Mouse (Mus musculus) stomach, postnatal 0 days (tissue): ENCODE results near the gene Ttc13. TPM values are rescaled to one million over a fixed set of nuclear protein-coding genes. Genes with fewer than 3 reads are reported as not detected.
A peak's percentile ranks its signal among the peaks of the same experiment; 100 is the strongest.

Source experiments
- ATAC-seq: fragments of 200-750 bp; cut with Nextera tagmentation; 2 replicates; pipeline ENCODE4 v1.8.0; 2017; ENCODE audit not compliant: low FRiP score, low TSS enrichment
- DNase-seq: peaks from one replicate; pipeline ENCODE4 v3.0.0-alpha.2; 2016; ENCODE audit warnings: low spot score
- H3K27ac ChIP-seq: fragments of 300-500 bp; sonication (generic); replicated peaks from 2 replicates; pipeline ENCODE4 v1.5.1; 2014; ENCODE audit warnings: mild to moderate bottlenecking, control low read depth
- H3K27me3 ChIP-seq: fragments of 300-500 bp; sonication (generic); 2 replicates; pipeline ENCODE4 v1.6.1; 2014; ENCODE audit warnings: low read length; ENCODE audit not compliant: control insufficient read depth, insufficient read depth
- H3K36me3 ChIP-seq: fragments of 300-500 bp; sonication (generic); 2 replicates; pipeline ENCODE4 v1.6.1; 2014; ENCODE audit warnings: low read length, mixed read lengths; ENCODE audit not compliant: control insufficient read depth, insufficient read depth
- H3K4me1 ChIP-seq: fragments of 300-500 bp; sonication (generic); replicated peaks from 2 replicates; pipeline ENCODE4 v1.6.1; 2014; ENCODE audit warnings: antibody characterized with exemption; ENCODE audit not compliant: control insufficient read depth, insufficient read depth
- H3K4me2 ChIP-seq: fragments of 300-500 bp; sonication (generic); replicated peaks from 2 replicates; pipeline ENCODE4 v1.6.1; 2014; ENCODE audit warnings: low read depth, mild to moderate bottlenecking, control low read depth, moderate library complexity
- H3K4me3 ChIP-seq: fragments of 300-500 bp; sonication (generic); 2 replicates; pipeline ENCODE4 v1.5.1; 2014; ENCODE audit warnings: low read depth, low read length, control low read depth
- H3K9ac ChIP-seq: fragments of 300-500 bp; sonication (generic); 2 replicates; pipeline ENCODE4 v1.6.1; 2014; ENCODE audit warnings: mild to moderate bottlenecking, low read length, control low read depth, mixed read lengths
- H3K9me3 ChIP-seq: fragments of 300-500 bp; sonication (generic); 2 replicates; pipeline ENCODE4 v1.6.1; 2016; ENCODE audit warnings: low read length; ENCODE audit not compliant: control insufficient read depth
- CTCF ChIP-seq: IDR thresholded peaks from 2 replicates; pipeline ENCODE4 v1.5.1; 2016; ENCODE audit warnings: antibody characterized with exemption, low read depth, mild to moderate bottlenecking, moderate library complexity
- EP300 ChIP-seq: optimal IDR thresholded peaks from 2 replicates; pipeline ENCODE3; 2016; ENCODE audit warnings: antibody characterized with exemption
- WGBS: fragments of 180-500 bp; shearing (Covaris S2); extraction: QIAGEN DNeasy Blood & Tissue Kit; methylation state at CpG from one replicate; pipeline ENCODE4 v1.1.7; 2014; 5-methylcytosine and 5-hydroxymethylcytosine counted together
- polyA plus RNA-seq: library from polyadenylated mRNA; unstranded; fragments of >200 nt; fragmentation: Nextera tagmentation; extraction: Ambion mirVana; gene quantifications from 2 replicates; pipeline ENCODE4 v1.2.1, GENCODE M21; 2015

Ttc13 gene
- polyA plus RNA-seq, 1 experiment from 2014 or later = 18.7 TPM

DNA sequence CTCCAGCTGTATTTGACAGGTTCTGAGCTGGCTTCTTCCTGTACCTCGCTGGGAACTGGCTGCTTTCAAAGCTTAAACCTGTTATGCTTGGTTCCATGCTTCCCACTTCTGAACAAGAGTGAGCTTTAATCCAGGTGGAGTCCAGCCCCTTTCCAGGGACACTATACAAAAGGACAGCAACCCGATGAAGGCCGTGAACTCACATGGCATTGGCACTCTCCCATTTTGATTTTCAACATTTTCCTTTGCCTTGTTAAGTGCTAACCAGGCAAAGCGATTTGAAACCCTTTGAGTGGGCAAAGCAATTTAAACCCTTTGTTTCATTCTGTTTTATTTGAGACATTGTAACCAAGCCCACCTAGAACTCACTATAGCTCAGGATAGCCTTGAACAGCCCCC lies 33.0 kb upstream of the Ttc13 start:
- Histone ChIP-seq H3K27ac (no peak overlapping the region), H3K4me1 (0 out of 2 replicates have a peak, but pooled peaks cover 2% of the 10 kb centered on the region), H3K27me3 (no peaks in the 10 kb centered on the region), H3K36me3 (no peaks in the 10 kb centered on the region), H3K4me3 (no peak overlapping the region), H3K9ac (no peak overlapping the region), H3K9me3 (no peaks in the 10 kb centered on the region), H3K4me2 (no peak overlapping the region)
- TF ChIP-seq EP300 = no peak
- TF ChIP-seq CTCF = no peak
- no peak for DNase-seq
- no peak for ATAC-seq
- WGBS = 25% methylated on average over 4 of the region's 4 CpGs

DNA sequence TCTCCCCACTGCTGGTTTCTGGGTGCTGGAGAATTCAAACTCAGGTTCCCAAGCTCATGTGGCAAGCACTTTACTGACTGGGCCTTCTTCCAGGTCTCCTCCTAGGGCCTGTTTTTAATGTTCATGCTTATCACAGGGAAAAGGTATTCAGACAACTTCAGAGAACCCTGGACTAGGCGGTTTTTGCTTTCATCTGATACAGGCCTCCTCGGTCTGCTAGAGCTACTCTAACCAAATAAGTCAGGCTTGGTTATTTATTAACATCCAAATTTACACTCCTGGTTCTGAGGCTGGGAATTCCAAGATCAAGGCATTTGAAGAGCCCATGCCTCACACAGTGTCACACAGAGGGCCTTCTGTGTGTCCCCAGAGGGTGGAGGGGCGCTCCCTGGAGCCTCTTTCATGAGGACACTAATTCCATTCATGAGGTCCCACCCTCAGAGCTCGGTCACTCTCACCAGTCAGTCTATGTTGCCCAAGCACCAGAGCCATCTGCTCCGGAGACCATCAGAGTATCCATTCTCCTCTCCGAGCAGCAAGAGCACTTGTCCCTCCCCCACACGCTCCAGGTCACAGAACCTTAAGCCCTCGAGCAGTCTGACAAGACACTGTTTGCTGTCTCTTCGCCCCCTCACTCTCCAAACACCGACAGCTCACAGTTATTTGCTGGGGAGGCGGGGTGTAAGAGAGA lies 32.5 kb upstream of the Ttc13 start:
- no peak overlapping the region for H3K27ac ChIP-seq
- 0 out of 2 replicates have a peak, but pooled peaks cover 2% of the 10 kb centered on the region for H3K4me1 ChIP-seq
- no peaks in the 10 kb centered on the region for H3K9me3 ChIP-seq
- 18% methylated on average over 11 of the region's 11 CpGs for WGBS
- H3K9ac ChIP-seq = no peak overlapping the region
- TF ChIP-seq CTCF (no peak), EP300 (no peak)
- H3K36me3 ChIP-seq = no peaks in the 10 kb centered on the region
- no peaks in the 10 kb centered on the region for H3K27me3 ChIP-seq
- ATAC-seq = peak; percentile 22; the same call in 1 of the 2 replicates
- no peak overlapping the region for H3K4me3 ChIP-seq
- no peak for DNase-seq
- no peak overlapping the region for H3K4me2 ChIP-seq

DNA sequence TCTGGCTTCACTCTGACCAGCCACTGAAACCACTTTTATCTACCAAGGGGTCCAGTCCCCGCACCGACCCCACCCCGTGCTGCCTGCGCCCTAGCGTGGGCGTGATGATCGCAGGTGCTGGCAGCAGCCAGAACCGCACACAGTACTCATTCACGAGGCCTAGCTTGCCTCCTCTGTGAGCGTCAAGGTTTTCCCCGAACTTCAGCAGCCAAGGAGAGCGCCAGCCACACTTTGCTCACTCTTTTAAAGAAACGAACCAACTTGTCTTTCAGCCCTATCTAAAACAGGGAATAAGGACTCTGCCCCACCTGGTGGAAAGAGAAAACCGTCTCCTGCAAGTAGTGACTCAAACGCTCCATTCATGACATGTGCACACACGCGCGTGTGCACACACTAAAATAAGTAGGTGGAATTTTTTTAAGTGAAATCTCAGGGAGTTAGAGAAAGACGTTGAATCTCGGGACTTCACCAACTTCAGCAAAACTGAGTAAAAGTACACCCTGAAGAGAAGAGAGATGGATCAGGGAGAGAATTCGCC lies 30.6 kb upstream of the Ttc13 start:
- no peak for ATAC-seq
- 43% methylated on average over 21 of the region's 21 CpGs for WGBS
- TF ChIP-seq CTCF = peak; percentile 39; the same call in 1 of the 2 replicates
- no peak for TF ChIP-seq EP300
- Histone ChIP-seq H3K27ac (peak overlapping the region; percentile 40; the same call in 1 of the 2 replicates), H3K9ac (no peak overlapping the region), H3K4me3 (peak overlapping the region; percentile 58; the same call in 1 of the 2 replicates), H3K4me2 (peak overlapping the region; percentile 95; the same call in 1 of the 2 replicates), H3K36me3 (no peaks in the 10 kb centered on the region), H3K27me3 (no peaks in the 10 kb centered on the region), H3K4me1 (0 out of 2 replicates have a peak, but pooled peaks cover 2% of the 10 kb centered on the region), H3K9me3 (no peaks in the 10 kb centered on the region)
- DNase-seq = no peak

DNA sequence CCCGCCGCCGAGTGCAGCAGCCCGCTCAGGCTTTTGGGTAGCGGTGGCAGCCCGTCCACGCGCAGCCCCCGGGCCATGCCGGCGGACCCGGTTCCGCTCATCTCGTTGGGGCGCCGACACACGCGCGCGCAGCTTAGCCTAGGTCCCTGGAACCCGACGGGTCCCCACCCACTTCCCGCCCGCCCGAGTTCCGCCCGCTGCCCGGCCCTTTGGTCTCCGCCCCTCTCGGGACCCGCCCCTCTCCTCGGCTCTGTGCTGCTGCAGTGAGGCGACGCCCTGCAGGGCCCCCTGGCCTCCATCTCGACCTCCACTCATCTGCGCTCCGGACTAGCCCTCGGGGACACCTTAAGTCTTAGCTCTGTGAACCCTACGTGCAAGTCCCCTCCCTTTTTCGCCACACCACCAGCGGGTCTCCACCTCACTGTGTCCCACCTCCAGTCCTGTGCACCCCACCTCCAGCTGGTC lies 30.0 kb upstream of the Ttc13 start, which contains the start of gene Fam89a:
Gene Fam89a (minus strand): TSS at position 124 of the 465 bp plus-strand sequence.
- H3K4me3 ChIP-seq = peak within 1 kb of the TSS; percentile 58
- H3K36me3 ChIP-seq = no peaks in the 10 kb centered on the region
- peak within 1 kb of the TSS; percentile 60 for H3K9ac ChIP-seq
- DNase-seq = peak; percentile 83
- H3K9me3 ChIP-seq = no peaks in the 10 kb centered on the region
- H3K27ac ChIP-seq = peak within 1 kb of the TSS; percentile 40
- under 1% methylated on average over 19 of the region's 41 CpGs for WGBS
- TF ChIP-seq EP300 (no peak), CTCF (no peak)
- no peaks in the 10 kb centered on the region for H3K27me3 ChIP-seq
- H3K4me1 ChIP-seq = 0 out of 2 replicates have a peak, but pooled peaks cover 2% of the 10 kb centered on the region
- peak; percentile 74 for ATAC-seq
- H3K4me2 ChIP-seq = peak within 1 kb of the TSS; percentile 95

DNA sequence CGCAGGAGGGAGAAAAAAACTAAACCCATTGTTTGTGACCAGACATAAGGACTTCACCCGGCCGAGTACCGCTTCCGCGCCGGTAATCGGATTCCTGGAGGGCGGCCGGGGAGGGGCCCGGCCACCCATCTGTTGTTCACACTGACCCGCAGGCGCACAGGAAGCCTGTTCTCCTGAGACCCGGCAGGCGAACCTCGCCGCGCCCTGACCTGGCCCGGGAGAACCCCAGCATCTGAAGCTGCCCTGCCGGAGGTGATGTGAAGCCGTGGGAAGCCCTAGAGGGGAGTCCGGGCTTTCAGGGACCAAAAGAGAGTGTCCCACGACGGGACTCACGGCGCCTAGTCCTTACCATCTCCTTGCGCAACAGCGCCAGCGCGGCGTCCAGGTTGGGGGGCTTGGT lies 29.4 kb upstream of the Ttc13 start:
- H3K4me1 ChIP-seq = 0 out of 2 replicates have a peak, but pooled peaks cover 2% of the 10 kb centered on the region
- H3K4me3 ChIP-seq = peak overlapping the region; percentile 58
- no peaks in the 10 kb centered on the region for H3K9me3 ChIP-seq
- ATAC-seq (peak; percentile 30; the same call in 1 of the 2 replicates), DNase-seq (peak; percentile 29)
- TF ChIP-seq EP300 = no peak
- TF ChIP-seq CTCF = no peak
- H3K27me3 ChIP-seq = no peaks in the 10 kb centered on the region
- H3K4me2 ChIP-seq = peak overlapping the region; percentile 95
- WGBS = under 1% methylated on average over 30 of the region's 31 CpGs
- peak overlapping the region; percentile 60 for H3K9ac ChIP-seq
- peak overlapping the region; percentile 24; the same call in 1 of the 2 replicates for H3K27ac ChIP-seq
- no peaks in the 10 kb centered on the region for H3K36me3 ChIP-seq
